Comparison of ENCODE assay signal across 8 mouse cellular contexts in the genomic region with DNA sequence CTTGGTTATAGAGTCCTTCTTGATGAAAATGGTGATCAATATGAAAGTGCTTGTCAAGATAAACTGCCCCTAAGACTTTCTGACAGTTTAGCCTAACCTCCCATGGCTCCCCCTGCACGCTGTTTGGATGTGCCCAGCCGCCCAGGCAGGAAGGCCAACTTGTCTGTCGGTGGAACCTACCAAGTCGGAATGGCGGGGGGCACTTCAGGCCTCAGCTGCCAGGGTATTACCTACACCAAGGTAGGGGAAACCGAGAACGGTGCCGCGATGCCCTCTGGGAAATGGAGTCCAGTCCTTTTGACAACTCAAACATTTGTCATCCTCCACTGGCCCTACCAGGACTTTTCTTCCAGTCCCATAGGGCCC. TPM values are rescaled to one million over a fixed set of nuclear protein-coding genes. Genes with fewer than 3 reads are reported as not detected.
A peak's percentile ranks its signal among the peaks of the same experiment; 100 is the strongest.
DNase-seq lines count a peak whose midpoint lies in the region; ATAC-seq and TF ChIP-seq lines count a peak whose summit lies in the region.

No protein-coding gene starts in this region.

- no peak for TF ChIP-seq CTCF in Patski (IDR thresholded peaks at IDR 0.05)

- H3K4me3 ChIP-seq in hindbrain, embryonic 14.5 days (replicated peaks; ENCODE audit: low read length) = peak overlapping the region; percentile 73

- H3K4me2 ChIP-seq in hindbrain, embryonic 14.5 days (replicated peaks) = peak overlapping the region; percentile 80

- H3K4me1 ChIP-seq in hindbrain, embryonic 14.5 days (replicated peaks; ENCODE audit: control insufficient read depth, insufficient read depth, low read length) = peaks cover 23% of the 10 kb centered on the region

- peak; percentile 77 for DNase-seq in Patski (ENCODE audit: low read depth, low spot score)
- DNase-seq in cerebellum, postnatal 14 days = peak; percentile 99
- DNase-seq in frontal cortex, postnatal 14 days (ENCODE audit: low spot score in 2 of 2) = peak; percentile 91 to 94
- DNase-seq in hindbrain, embryonic 14.5 days (ENCODE audit: low spot score) = peak; percentile 96
- peak; percentile 91 to 93 for DNase-seq in layer of hippocampus, postnatal 36 days
- peak; percentile 99 for DNase-seq in lung, postnatal 36 days
- DNase-seq in retina, postnatal 1 day = peak; percentile 99
- peak; percentile 92 to 93 for DNase-seq in urinary bladder, adult 18-20 months (ENCODE audit: low spot score in 2 of 2)

- H3K27me3 ChIP-seq in Patski = no peaks in the 10 kb centered on the region
- no peaks in the 10 kb centered on the region for H3K27me3 ChIP-seq in hindbrain, embryonic 14.5 days (ENCODE audit: control insufficient read depth, insufficient read depth, low read length)

- peak overlapping the region; percentile 76 for H3K9ac ChIP-seq in hindbrain, embryonic 14.5 days

- peaks cover 8% of the 10 kb centered on the region for H3K36me3 ChIP-seq in hindbrain, embryonic 14.5 days (replicated peaks; ENCODE audit: control insufficient read depth, insufficient read depth)

- ATAC-seq in Patski = peak; percentile 83
- peak; percentile 97 for ATAC-seq in hindbrain, embryonic 14.5 days (ENCODE audit: low FRiP score)

- CTCF ChIA-PET in Patski (lab: Charles Lee) = no interaction called here

- H3K27ac ChIP-seq in hindbrain, embryonic 14.5 days = peak overlapping the region; percentile 89

- POLR2A ChIA-PET in Patski (lab: Charles Lee) = interaction anchor here (1.1 kb wide), 1 partner anchor 19 kb away, joined by 3 read pairs; a partner anchor contains a TSS

- no peaks in the 10 kb centered on the region for H3K9me3 ChIP-seq in hindbrain, embryonic 14.5 days (ENCODE audit: control insufficient read depth, low read length)

- 2% methylated on average over 9 of the region's 9 CpGs for WGBS in hindbrain, embryonic 14.5 days

- in situ Hi-C loops in Patski (cut with MboI; ENCODE audit: low pct_unique_long_range_greater_than_20kb) = no loop called here

RNA-seq across cellular contexts. Expression of a gene that starts 0.5 kb away (rescaled TPM):
- 12.8 TPM for polyA plus RNA-seq in Patski (2021)
- polyA plus RNA-seq in hindbrain, embryonic 14.5 days (2014; fragmentation: Nextera tagmentation; extraction: Ambion mirVana) = 51.6 and 58.4 TPM in 2 replicates
- total RNA-seq in layer of hippocampus, postnatal 36 days (2021) = 100 to 1,000 TPM; 246 to 247 TPM

RNA-seq across cellular contexts. Expression of a gene that starts 19.5 kb away (rescaled TPM):
- 0.36 TPM for polyA plus RNA-seq in Patski (2021)
- 1.5 and 2.8 TPM in 2 replicates for polyA plus RNA-seq in hindbrain, embryonic 14.5 days (2014; fragmentation: Nextera tagmentation; extraction: Ambion mirVana)
- total RNA-seq in layer of hippocampus, postnatal 36 days (2021) = 1 to 10 TPM; 5.1 to 7.7 TPM

RNA-seq across cellular contexts. Expression of a gene that starts 19.6 kb away (rescaled TPM):
- 45.2 TPM for polyA plus RNA-seq in Patski (2021)
- 40.9 and 49.8 TPM in 2 replicates for polyA plus RNA-seq in hindbrain, embryonic 14.5 days (2014; fragmentation: Nextera tagmentation; extraction: Ambion mirVana)
- 10 to 100 TPM; 52.7 to 56.4 TPM for total RNA-seq in layer of hippocampus, postnatal 36 days (2021)

RNA-seq across cellular contexts. Expression of a gene that starts 53.7 kb away (rescaled TPM):
- polyA plus RNA-seq in Patski (2021) = 16.1 TPM
- 9.4 and 11.4 TPM in 2 replicates for polyA plus RNA-seq in hindbrain, embryonic 14.5 days (2014; fragmentation: Nextera tagmentation; extraction: Ambion mirVana)
- 1 to 10 TPM; 9.3 to 9.8 TPM for total RNA-seq in layer of hippocampus, postnatal 36 days (2021)

Comparison
In these comparisons a context has a peak if more than half of its experiments do, and no peak if none do; other contexts are left out.
1. Peak in every context shown above with its lines: DNase-seq, ATAC-seq, H3K4me3 ChIP-seq and H3K27ac ChIP-seq.